Mouse (Mus musculus) heart, embryonic 12.5 days (tissue): ENCODE results near the gene Ccdc189. TPM values are rescaled to one million over a fixed set of nuclear protein-coding genes. Genes with fewer than 3 reads are reported as not detected.

Source experiments
- ATAC-seq: fragments of 200-750 bp; cut with Nextera tagmentation; 2 replicates; pipeline ENCODE4 v1.8.0; 2017; ENCODE audit warnings: moderate TSS enrichment, moderate library complexity; ENCODE audit not compliant: insufficient number of reproducible peaks, low FRiP score
- H3K27ac ChIP-seq: fragments of 300-500 bp; sonication (generic); 2 replicates; pipeline ENCODE4 v1.5.1; 2016; ENCODE audit warnings: mild to moderate bottlenecking, moderate library complexity; ENCODE audit not compliant: poor library complexity, severe bottlenecking
- H3K27me3 ChIP-seq: fragments of 300-500 bp; sonication (generic); replicated peaks from 2 replicates; pipeline ENCODE4 v1.6.1; 2016; ENCODE audit warnings: mild to moderate bottlenecking, moderate library complexity
- H3K36me3 ChIP-seq: fragments of 300-500 bp; sonication (generic); 2 replicates; pipeline ENCODE4 v1.6.1; 2016; ENCODE audit warnings: mild to moderate bottlenecking, moderate library complexity
- H3K4me1 ChIP-seq: fragments of 300-500 bp; sonication (generic); replicated peaks from 2 replicates; pipeline ENCODE4 v1.6.1; 2016; ENCODE audit warnings: mild to moderate bottlenecking
- H3K4me2 ChIP-seq: fragments of 300-500 bp; sonication (generic); 2 replicates; pipeline ENCODE4 v1.6.1; 2016; ENCODE audit warnings: mild to moderate bottlenecking, moderate library complexity
- H3K4me3 ChIP-seq: fragments of 300-500 bp; sonication (generic); 2 replicates; pipeline ENCODE4 v1.5.1; 2016; ENCODE audit warnings: mild to moderate bottlenecking
- H3K9ac ChIP-seq: fragments of 300-500 bp; sonication (generic); 2 replicates; pipeline ENCODE4 v1.6.1; 2016; ENCODE audit warnings: mild to moderate bottlenecking, moderate library complexity
- H3K9me3 ChIP-seq: fragments of 300-500 bp; sonication (generic); replicated peaks from 2 replicates; pipeline ENCODE4 v1.6.1; 2016; ENCODE audit warnings: mild to moderate bottlenecking, moderate library complexity
- WGBS: fragments of 180-500 bp; shearing (Covaris S2); methylation state at CpG from one replicate; pipeline ENCODE4 v1.1.7; 2016; 5-methylcytosine and 5-hydroxymethylcytosine counted together
- polyA plus RNA-seq: library from polyadenylated mRNA; unstranded; fragments of >200 nt; fragmentation: Nextera tagmentation; extraction: Ambion mirVana; gene quantifications from 2 replicates; pipeline ENCODE4 v1.2.1, GENCODE M21; 2016

Ccdc189 gene
- polyA plus RNA-seq, 1 experiment from 2014 or later = 9.8 TPM

DNA sequence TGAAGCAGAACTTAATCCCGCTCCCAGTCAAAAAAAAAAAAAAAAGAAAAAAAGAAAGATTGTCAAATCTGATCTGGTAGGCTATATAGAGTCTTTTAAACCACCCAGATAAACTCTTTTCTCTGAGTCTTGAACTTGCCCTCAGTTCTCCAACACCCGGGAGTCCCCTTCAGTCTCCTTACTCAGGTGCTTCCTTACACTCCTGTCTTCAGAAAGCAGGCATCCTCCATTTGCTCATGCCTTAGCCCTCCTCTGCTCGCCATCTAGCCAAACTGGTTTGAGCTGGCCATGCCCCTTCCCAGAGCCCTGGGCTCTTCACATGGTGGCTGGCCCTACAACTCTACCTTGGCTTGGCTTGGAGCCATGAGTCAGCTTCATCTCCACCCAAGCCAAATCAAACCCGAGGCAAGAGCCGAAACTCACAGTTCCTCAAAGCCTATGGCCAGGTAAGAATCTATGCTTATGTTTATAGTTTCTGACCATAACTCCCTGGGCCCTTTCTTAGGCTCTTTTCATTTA, 27.0 kb downstream of the Ccdc189 start, which contains the start of gene Tmem265:
Gene Tmem265, plus strand, starts transcription at position 51 of the 519 bp plus-strand sequence.
- H3K4me3 ChIP-seq = no peak within 1 kb of the TSS
- no peak within 1 kb of the TSS for H3K9ac ChIP-seq
- H3K9me3 ChIP-seq = no peaks in the 10 kb centered on the region
- no peak within 1 kb of the TSS for H3K4me2 ChIP-seq
- no peak within 1 kb of the TSS for H3K27ac ChIP-seq
- H3K36me3 ChIP-seq = peaks cover 80% of the 10 kb centered on the region
- WGBS = 90% methylated on average over 5 of the region's 5 CpGs
- ATAC-seq = no peak
- peaks cover 10% of the 10 kb centered on the region for H3K4me1 ChIP-seq
- H3K27me3 ChIP-seq = no peaks in the 10 kb centered on the region

DNA sequence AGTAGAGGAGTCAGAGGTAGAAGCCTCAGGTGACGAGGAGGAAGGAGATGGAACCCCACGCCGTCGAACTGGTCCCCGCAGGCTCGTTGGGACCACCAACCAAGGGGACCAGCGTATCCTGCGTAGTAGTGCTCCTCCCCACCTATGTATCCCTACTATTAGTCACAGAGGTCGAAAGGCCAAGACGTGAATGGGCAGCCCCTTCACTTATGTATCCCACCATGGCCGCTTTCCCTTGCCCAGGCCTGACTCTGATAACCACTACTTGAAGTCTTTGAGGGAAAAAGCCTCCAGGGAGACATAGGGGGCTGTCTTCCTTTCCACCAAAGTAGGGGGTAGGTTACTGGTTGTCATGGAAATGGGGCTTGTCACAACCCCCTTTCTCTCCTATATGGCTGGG, 27.8 kb downstream of the Ccdc189 start:
- 95% methylated on average over 11 of the region's 11 CpGs for WGBS

DNA sequence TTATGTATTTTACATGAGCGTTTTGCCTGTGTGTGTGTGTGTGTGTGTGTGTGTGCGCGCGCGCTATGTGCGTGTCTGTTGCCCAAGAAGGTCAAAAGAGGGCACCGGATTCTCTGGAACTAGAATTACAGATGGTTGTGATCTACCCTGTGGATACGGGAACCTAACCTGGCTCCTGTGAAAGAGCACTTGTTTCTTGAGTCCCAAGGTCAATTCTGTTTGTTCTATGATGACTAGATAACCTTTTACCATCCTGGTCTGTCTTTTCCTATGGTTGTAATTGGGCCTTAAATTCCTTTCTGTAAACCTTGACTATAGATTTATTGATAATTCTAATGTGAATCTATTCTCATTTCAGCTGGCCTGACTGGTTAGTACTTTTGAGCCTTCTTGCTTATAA, 36.8 kb downstream of the Ccdc189 start:
- Histone ChIP-seq H3K36me3 (peaks cover 74% of the 10 kb centered on the region), H3K27me3 (no peaks in the 10 kb centered on the region), H3K4me3 (no peak overlapping the region), H3K27ac (no peak overlapping the region), H3K4me2 (no peak overlapping the region), H3K9me3 (no peaks in the 10 kb centered on the region), H3K4me1 (no peaks in the 10 kb centered on the region), H3K9ac (no peak overlapping the region)
- no peak for ATAC-seq
- WGBS = 95% methylated on average over 8 of the region's 8 CpGs

More for the DNA sequence above, 27.8 kb downstream of the Ccdc189 start:
- H3K4me3 ChIP-seq = no peak overlapping the region
- H3K9ac ChIP-seq = no peak overlapping the region
- H3K27me3 ChIP-seq = no peaks in the 10 kb centered on the region
- H3K36me3 ChIP-seq = peaks cover 82% of the 10 kb centered on the region
- ATAC-seq = 0 out of 2 replicates have a peak, but pooled peaks have one; percentile 16
- H3K27ac ChIP-seq = no peak overlapping the region
- no peak overlapping the region for H3K4me2 ChIP-seq
- H3K9me3 ChIP-seq = no peaks in the 10 kb centered on the region
- peaks cover 10% of the 10 kb centered on the region for H3K4me1 ChIP-seq

DNA sequence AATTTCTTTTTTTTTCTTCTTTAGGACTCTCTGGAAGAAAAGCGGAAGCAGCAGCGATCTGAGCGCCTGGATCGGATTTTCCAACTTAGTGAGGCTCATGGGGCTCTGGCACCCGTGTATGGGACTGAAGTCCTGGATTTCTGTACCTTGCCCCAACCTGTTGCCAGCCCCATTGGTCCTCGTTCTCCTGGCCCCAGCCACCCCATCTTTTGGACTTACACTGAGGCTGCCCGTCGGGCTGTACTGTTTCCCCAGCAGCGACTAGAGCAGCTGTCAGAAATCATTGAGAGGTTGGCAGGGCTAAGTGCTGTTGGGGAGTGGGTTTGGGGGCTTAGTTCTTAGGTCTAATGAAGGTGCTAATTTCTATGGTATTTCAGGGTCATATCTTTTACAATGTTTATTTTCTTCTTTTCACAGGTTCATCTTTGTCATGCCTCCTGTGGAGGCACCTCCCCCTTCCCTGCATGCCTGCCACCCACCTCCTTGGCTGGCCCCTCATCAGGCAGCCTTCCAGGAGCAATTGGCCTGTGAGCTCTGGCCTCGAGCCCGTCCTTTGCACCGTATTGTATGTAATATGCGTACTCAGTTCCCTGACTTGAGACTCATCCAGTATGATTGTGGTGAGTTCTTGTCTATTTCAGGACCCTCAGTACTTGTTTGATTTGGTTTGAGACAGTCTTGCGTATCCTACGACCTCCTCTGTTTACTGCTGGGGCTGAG, 39.1 kb downstream of the Ccdc189 start:
- Histone ChIP-seq H3K9me3 (no peaks in the 10 kb centered on the region), H3K4me1 (no peaks in the 10 kb centered on the region), H3K4me3 (no peak overlapping the region), H3K4me2 (no peak overlapping the region), H3K9ac (no peak overlapping the region), H3K27ac (no peak overlapping the region), H3K27me3 (no peaks in the 10 kb centered on the region), H3K36me3 (peaks cover 70% of the 10 kb centered on the region)
- WGBS = 90% methylated on average over 15 of the region's 15 CpGs
- no peak for ATAC-seq

DNA sequence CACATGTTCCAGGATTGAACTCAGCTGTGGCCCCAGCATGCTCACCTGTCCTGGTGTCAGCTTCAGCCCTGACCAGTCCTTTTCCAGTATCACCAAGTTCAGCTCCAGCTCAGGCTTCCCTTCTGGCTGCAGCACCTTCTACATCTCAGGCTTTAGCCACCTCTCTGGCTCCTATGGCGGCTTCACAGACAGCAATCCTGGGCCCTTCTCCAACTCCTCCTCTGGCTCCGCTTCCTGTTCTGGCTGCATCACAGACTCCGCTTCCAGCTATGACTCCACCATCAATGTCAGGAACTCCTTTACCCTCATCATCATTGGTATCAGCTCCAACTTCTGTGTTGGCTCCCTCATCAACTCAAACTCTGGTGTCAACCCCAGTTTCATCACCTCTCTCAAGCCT, 46.7 kb downstream of the Ccdc189 start:
- Histone ChIP-seq H3K4me2 (no peak overlapping the region), H3K9ac (no peak overlapping the region), H3K27me3 (no peaks in the 10 kb centered on the region), H3K27ac (no peak overlapping the region), H3K4me3 (no peak overlapping the region), H3K4me1 (0 out of 2 replicates have a peak, but pooled peaks cover 3% of the 10 kb centered on the region), H3K9me3 (no peaks in the 10 kb centered on the region), H3K36me3 (peaks cover 89% of the 10 kb centered on the region)
- WGBS = 98% methylated on average over 3 of the region's 3 CpGs
- ATAC-seq = no peak

Other genes starting within 250 kb of the Ccdc189 start
- gene Zfp768, start 243.0 kb downstream of the Ccdc189 start, polyA plus RNA-seq = 19.1 and 19.8 TPM in 2 replicates
- gene Zfp747, start 212.5 kb downstream of the Ccdc189 start, polyA plus RNA-seq = 4.6 and 5.1 TPM in 2 replicates
- 3.4 and 3.9 TPM in 2 replicates for gene 9130019O22Rik, start 201.4 kb downstream of the Ccdc189 start, polyA plus RNA-seq
- 4.5 and 5.1 TPM in 2 replicates for gene E430018J23Rik, start 195.0 kb downstream of the Ccdc189 start, polyA plus RNA-seq
- gene Zfp764, start 181.8 kb downstream of the Ccdc189 start, polyA plus RNA-seq = 4.6 and 5.3 TPM in 2 replicates
- gene Zfp688, start 166.5 kb downstream of the Ccdc189 start, polyA plus RNA-seq = 15.4 and 16.7 TPM in 2 replicates
- gene Zfp689, start 139.4 kb downstream of the Ccdc189 start, polyA plus RNA-seq = 5.4 and 6.0 TPM in 2 replicates
- gene Prr14, start 129.0 kb downstream of the Ccdc189 start, polyA plus RNA-seq = 33.8 and 35.2 TPM in 2 replicates
- gene Fbrs, start 109.4 kb downstream of the Ccdc189 start, polyA plus RNA-seq = 8.4 and 9.9 TPM in 2 replicates
- gene Srcap, start 76.6 kb downstream of the Ccdc189 start, polyA plus RNA-seq = 51.8 and 54.3 TPM in 2 replicates
- 8.5 and 9.1 TPM in 2 replicates for gene Gm42715, start 69.0 kb downstream of the Ccdc189 start, polyA plus RNA-seq
- gene Tmem265, start 27.2 kb downstream of the Ccdc189 start, polyA plus RNA-seq = 1.4 and 3.1 TPM in 2 replicates
- 34.1 and 35.9 TPM in 2 replicates for gene Phkg2, start 15.3 kb downstream of the Ccdc189 start, polyA plus RNA-seq
- 38.8 and 40.0 TPM in 2 replicates for gene Rnf40, start 172 bp upstream of the Ccdc189 start, polyA plus RNA-seq
- gene Zfp629, start 27.2 kb upstream of the Ccdc189 start, polyA plus RNA-seq = 12.7 and 13.7 TPM in 2 replicates
- 43.3 and 49.5 TPM in 2 replicates for gene Bcl7c, start 120.3 kb upstream of the Ccdc189 start, polyA plus RNA-seq
- 4.3 and 5.1 TPM in 2 replicates for gene Ctf1, start 124.1 kb upstream of the Ccdc189 start, polyA plus RNA-seq
- gene Ctf2, start 143.6 kb upstream of the Ccdc189 start, polyA plus RNA-seq = 0.10 TPM in 1 of 2 replicates, not detected in the other
- gene Fbxl19, start 155.9 kb upstream of the Ccdc189 start, polyA plus RNA-seq = 3.4 and 3.7 TPM in 2 replicates
- gene Orai3, start 181.2 kb upstream of the Ccdc189 start, polyA plus RNA-seq = 13.3 and 14.6 TPM in 2 replicates
- gene Setd1a, start 188.1 kb upstream of the Ccdc189 start, polyA plus RNA-seq = 12.1 and 14.6 TPM in 2 replicates
- not detected in 2 replicates for gene Gm49388, start 197.0 kb upstream of the Ccdc189 start, polyA plus RNA-seq
- 19.0 and 21.1 TPM in 2 replicates for gene Hsd3b7, start 212.0 kb upstream of the Ccdc189 start, polyA plus RNA-seq
- 44.7 and 47.4 TPM in 2 replicates for gene Stx4a, start 235.7 kb upstream of the Ccdc189 start, polyA plus RNA-seq
- gene Stx1b, start 236.0 kb upstream of the Ccdc189 start, polyA plus RNA-seq = 1.5 and 2.2 TPM in 2 replicates